Mouse (Mus musculus) CH12.LX (cell line): ENCODE results near the gene Senp6. TPM values are rescaled to one million over a fixed set of nuclear protein-coding genes. Genes with fewer than 3 reads are reported as not detected.

ENCODE experiments used
- DNase-seq: peaks from one replicate; pipeline ENCODE4 v3.0.0-alpha.2; 2013; ENCODE audit errors: extremely low read depth
- H3K27ac ChIP-seq: 2 replicates; pipeline ENCODE4 v1.5.1; 2012; ENCODE audit warnings: low read depth, mild to moderate bottlenecking, control low read depth, moderate library complexity; ENCODE audit not compliant: insufficient read depth
- H3K27me3 ChIP-seq: replicated peaks from 2 replicates; pipeline ENCODE3; 2012; ENCODE audit warnings: inconsistent platforms
- H3K36me3 ChIP-seq, 2 experiments: replicated peaks in 1 of 2; 2 replicates each; pipeline versions ENCODE3 to v1.6.1; 2012; ENCODE audit warnings: inconsistent platforms in 1 of 2, low read length in 1 of 2, mild to moderate bottlenecking in 1 of 2, mixed read lengths in 1 of 2, moderate library complexity in 1 of 2; ENCODE audit not compliant: control insufficient read depth in 1 of 2, insufficient read depth in 1 of 2
- H3K4me1 ChIP-seq, 2 experiments: 2 replicates each; pipeline ENCODE4 v1.6.1; 2012; ENCODE audit warnings: inconsistent platforms in 1 of 2, moderate library complexity in 1 of 2; ENCODE audit not compliant: insufficient read depth in 2 of 2, control insufficient read depth in 1 of 2
- H3K4me2 ChIP-seq: 2 replicates; pipeline ENCODE4 v1.6.1; 2012; ENCODE audit warnings: low read depth, mild to moderate bottlenecking, control low read depth; ENCODE audit not compliant: poor library complexity, insufficient read depth, severe bottlenecking
- H3K4me3 ChIP-seq, 3 experiments: fragments of 150-350 bp in 1 of 3; sonication (generic) in 1 of 3; replicated peaks in 1 of 3; 2 replicates each; pipeline versions ENCODE3 to v1.5.1; 2011 to 2012; ENCODE audit warnings: low read depth in 2 of 3, low read length in 2 of 3, mild to moderate bottlenecking in 2 of 3, moderate library complexity in 2 of 3, control low read depth in 1 of 3, improper control_type of control experiment in 1 of 3, inconsistent platforms in 1 of 3, mixed read lengths in 1 of 3; ENCODE audit not compliant: poor library complexity in 1 of 3
- H3K79me2 ChIP-seq: replicated peaks from 2 replicates; pipeline ENCODE4 v1.6.1; 2012; ENCODE audit warnings: mild to moderate bottlenecking, moderate library complexity; ENCODE audit not compliant: control insufficient read depth, poor library complexity, insufficient read depth, severe bottlenecking; ENCODE audit errors: extremely low read depth
- H3K9ac ChIP-seq: 2 replicates; pipeline ENCODE4 v1.6.1; 2012; ENCODE audit warnings: low read depth, mild to moderate bottlenecking, control low read depth, moderate library complexity; ENCODE audit not compliant: insufficient read depth
- H3K9me3 ChIP-seq: replicated peaks from 2 replicates; pipeline ENCODE3; 2012; ENCODE audit warnings: low read length, inconsistent platforms, mixed read lengths
- CHD1 ChIP-seq: IDR thresholded peaks from 2 replicates; pipeline ENCODE4 v1.6.1; 2012; ENCODE audit warnings: low read depth, low read length, improper control_type of control experiment, inconsistent platforms
- EP300 ChIP-seq: IDR thresholded peaks from 2 replicates; pipeline ENCODE4 v1.6.1; 2011; ENCODE audit warnings: low read length, improper control_type of control experiment
- HCFC1 ChIP-seq: IDR thresholded peaks from 2 replicates; pipeline ENCODE4 v1.6.1; 2012; ENCODE audit warnings: low read depth, mild to moderate bottlenecking, inconsistent platforms, low read length, improper control_type of control experiment
- JUN ChIP-seq: IDR thresholded peaks from 2 replicates; pipeline ENCODE4 v1.6.1; 2011; ENCODE audit warnings: low read depth, mild to moderate bottlenecking, low read length, improper control_type of control experiment, moderate library complexity; ENCODE audit not compliant: insufficient read depth
- JUND ChIP-seq: conservative IDR thresholded peaks from 2 replicates; pipeline ENCODE4 v1.6.1; 2011; ENCODE audit warnings: low read depth, low read length, improper control_type of control experiment
- KAT2A ChIP-seq: IDR thresholded peaks from 2 replicates; pipeline ENCODE4 v1.6.1; 2012; ENCODE audit warnings: low read length, improper control_type of control experiment, inconsistent platforms; ENCODE audit not compliant: insufficient replicate concordance
- MAFK ChIP-seq: IDR thresholded peaks from 2 replicates; pipeline ENCODE4 v1.6.1; 2011; ENCODE audit warnings: low read length, improper control_type of control experiment; ENCODE audit not compliant: insufficient replicate concordance
- MAZ ChIP-seq: IDR thresholded peaks from 2 replicates; pipeline ENCODE4 v1.6.1; 2012; ENCODE audit warnings: low read depth, mild to moderate bottlenecking, inconsistent platforms, low read length, improper control_type of control experiment, moderate library complexity
- MXI1 ChIP-seq: IDR thresholded peaks from 2 replicates; pipeline ENCODE4 v1.6.1; 2011; ENCODE audit warnings: mild to moderate bottlenecking, low read depth, low read length, improper control_type of control experiment
- MYC ChIP-seq: IDR thresholded peaks from 2 replicates; pipeline ENCODE4 v1.6.1; 2011; ENCODE audit warnings: low read depth, mild to moderate bottlenecking, improper control_type of control experiment, low read length
- NRF1 ChIP-seq: IDR thresholded peaks from 2 replicates; pipeline ENCODE4 v1.6.1; 2014; ENCODE audit warnings: low read depth, mild to moderate bottlenecking, inconsistent platforms, low read length, improper control_type of control experiment, moderate library complexity
- POLR2A ChIP-seq: IDR thresholded peaks from 2 replicates; pipeline ENCODE4 v1.6.1; 2011; ENCODE audit warnings: low read depth, mild to moderate bottlenecking, improper control_type of control experiment, low read length
- POLR2AphosphoS2 ChIP-seq: IDR thresholded peaks from 2 replicates; pipeline ENCODE4 v1.6.1; 2011; ENCODE audit warnings: low read depth, low read length, improper control_type of control experiment
- SMC3 ChIP-seq: IDR thresholded peaks from 2 replicates; pipeline ENCODE4 v1.6.1; 2011; ENCODE audit warnings: low read depth, low read length, improper control_type of control experiment
- UBTF ChIP-seq: IDR thresholded peaks from 2 replicates; pipeline ENCODE4 v1.6.1; 2012; ENCODE audit warnings: low read depth, mild to moderate bottlenecking, inconsistent platforms, low read length, improper control_type of control experiment, moderate library complexity
- USF2 ChIP-seq: conservative IDR thresholded peaks from 2 replicates; pipeline ENCODE4 v1.6.1; 2011; ENCODE audit warnings: low read depth, low read length, improper control_type of control experiment
- dilution Hi-C: fragments of 300-500 bp; cut with MboI; formaldehyde crosslinking; loops from 2 replicates; pipeline ENCODE4 v1.14.3; 2020; ENCODE audit warnings: low sequenced_read_pairs; ENCODE audit not compliant: extremely low pct_unique_long_range_greater_than_20kb, extremely low pct_ligation_motif_present
- in situ Hi-C: fragments of 300-500 bp; cut with MboI; formaldehyde crosslinking; loops from 3 replicates; pipeline ENCODE4 v1.14.3; 2019; ENCODE audit warnings: low sequenced_read_pairs, low pct_ligation_motif_present, low pct_unique_long_range_greater_than_20kb, mixed read lengths
- polyA plus RNA-seq: library from polyadenylated mRNA; unstranded; fragments of >175 nt; gene quantifications from 2 replicates; pipeline ENCODE4 v1.2.1, GENCODE M21; 2012; ENCODE audit warnings: low read depth; ENCODE audit not compliant: insufficient read length
- total RNA-seq, 2 experiments: library from RNA; depleted of rRNA; stranded (reverse); fragments of 300-350 nt in 1 of 2; fragments of >200 nt in 1 of 2; gene quantifications; 2 replicates each; pipeline ENCODE4 v1.2.3; 2012 to 2014

Gene Senp6
- total and polyA plus RNA-seq, 3 experiments, result 97.5 to 167 (median 113) TPM

GRCm38 (mm10) chr9:80188324-80188893 lies 121.7 kb downstream of the Senp6 start:
- TF ChIP-seq CHD1 (no peak), POLR2A (no peak), JUND (no peak), EP300 (no peak), MAFK (no peak), MYC (no peak), POLR2AphosphoS2 (no peak), USF2 (no peak), HCFC1 (no peak), MXI1 (no peak), SMC3 (no peak), KAT2A (no peak), UBTF (no peak), MAZ (no peak), NRF1 (no peak)
- H3K27me3 ChIP-seq, result no peaks in the 10 kb centered on the region
- dilution Hi-C loops (no loop called here), in situ Hi-C loops (no loop called here)
- no peaks in the 10 kb centered on the region; a peak in 1 of 4 replicates for H3K4me1 ChIP-seq
- H3K9me3 ChIP-seq, result no peaks in the 10 kb centered on the region
- DNase-seq, result no peak
- H3K4me2 ChIP-seq, result no peak overlapping the region
- no peaks in the 10 kb centered on the region for H3K79me2 ChIP-seq
- no peak overlapping the region for H3K4me3 ChIP-seq
- H3K36me3 ChIP-seq, result no peaks in the 10 kb centered on the region
- no peak overlapping the region for H3K9ac ChIP-seq
- H3K27ac ChIP-seq, result no peak overlapping the region

- Histone ChIP-seq H3K4me1 (no peaks in the 10 kb centered on the region; a peak in 1 of 4 replicates), H3K79me2 (no peaks in the 10 kb centered on the region), H3K27me3 (no peaks in the 10 kb centered on the region), H3K9ac (no peak overlapping the region), H3K4me3 (no peak overlapping the region), H3K36me3 (no peaks in the 10 kb centered on the region), H3K27ac (no peak overlapping the region), H3K4me2 (no peak overlapping the region), H3K9me3 (no peaks in the 10 kb centered on the region)
- in situ Hi-C loops (no loop called here), dilution Hi-C loops (no loop called here)
- TF ChIP-seq NRF1, result no peak
- TF ChIP-seq EP300, result no peak
- TF ChIP-seq JUN, result no peak
- DNase-seq, result no peak
Measured at GRCm38 (mm10) chr9:80191240-80191639, 124.5 kb downstream of the Senp6 start.
